Mouse (Mus musculus) brain, embryonic 14.5 days (tissue): ENCODE results near the gene Cask. TPM values are rescaled to one million over a fixed set of nuclear protein-coding genes. Genes with fewer than 3 reads are reported as not detected.

Experiments used
- DNase-seq: peaks from one replicate; pipeline ENCODE4 v3.0.0-alpha.2; 2011; ENCODE audit warnings: low read depth
- CTCF ChIP-seq: fragments of 200-500 bp; IDR thresholded peaks from 2 replicates; pipeline ENCODE4 v1.5.1; 2012; ENCODE audit warnings: inconsistent platforms, mild to moderate bottlenecking, moderate library complexity, borderline replicate concordance; ENCODE audit not compliant: insufficient read depth, insufficient read length; ENCODE audit errors: extremely low read depth
- POLR2A ChIP-seq: fragments of 200-500 bp; IDR thresholded peaks from 2 replicates; pipeline ENCODE4 v1.6.1; 2012; ENCODE audit warnings: mild to moderate bottlenecking, inconsistent platforms, borderline replicate concordance; ENCODE audit not compliant: poor library complexity, insufficient read depth, insufficient read length, severe bottlenecking; ENCODE audit errors: extremely low read depth
- polyA plus RNA-seq: library from polyadenylated mRNA; depleted of rRNA; stranded (reverse); fragments of >200 nt; gene quantifications from 2 replicates; pipeline ENCODE4 v1.2.3, GENCODE M21; 2012

Cask gene
- polyA plus RNA-seq, 1 experiment = 68.8 TPM

DNA sequence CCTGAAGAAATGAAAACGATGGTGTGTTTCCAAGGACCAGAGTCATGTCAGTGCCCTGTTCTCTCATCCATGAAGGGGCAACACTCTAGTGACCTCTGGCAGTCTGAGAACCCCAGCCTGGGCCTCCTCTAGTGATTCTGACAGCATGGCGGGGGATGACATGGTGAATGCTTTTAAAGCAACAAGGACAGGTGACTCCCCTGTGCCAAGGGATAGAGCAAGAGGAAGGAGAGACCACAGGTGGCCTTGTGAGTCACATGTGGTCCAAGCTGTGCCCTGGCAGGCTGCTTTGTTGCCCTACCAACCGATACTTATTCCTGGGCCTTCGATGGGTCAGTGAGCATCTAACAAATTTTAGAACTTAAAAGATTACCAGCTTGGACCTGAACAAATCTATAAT, 330.6 kb downstream of the Cask start:
- TF ChIP-seq CTCF = no peak
- DNase-seq = no peak

DNA sequence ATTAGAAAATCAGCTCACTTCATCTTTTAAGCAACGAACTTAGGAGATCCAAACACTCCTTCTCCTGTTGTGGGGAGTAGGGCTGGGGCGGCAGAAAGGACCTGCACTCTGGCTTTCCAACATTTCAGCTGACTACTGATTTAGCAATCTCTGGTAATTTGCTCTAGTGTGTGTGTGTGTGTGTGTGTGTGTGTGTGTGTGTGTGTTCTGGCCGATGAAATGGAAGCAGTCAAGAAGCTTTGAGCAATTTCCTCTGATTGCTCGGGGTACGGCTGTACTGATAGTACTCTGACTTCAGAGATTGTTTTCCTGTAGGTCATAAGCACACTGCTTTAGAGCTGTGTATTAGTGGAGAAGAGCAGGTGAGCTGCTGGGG, 331.8 kb downstream of the Cask start:
- DNase-seq = no peak
- TF ChIP-seq POLR2A (no peak), CTCF (no peak)

DNA sequence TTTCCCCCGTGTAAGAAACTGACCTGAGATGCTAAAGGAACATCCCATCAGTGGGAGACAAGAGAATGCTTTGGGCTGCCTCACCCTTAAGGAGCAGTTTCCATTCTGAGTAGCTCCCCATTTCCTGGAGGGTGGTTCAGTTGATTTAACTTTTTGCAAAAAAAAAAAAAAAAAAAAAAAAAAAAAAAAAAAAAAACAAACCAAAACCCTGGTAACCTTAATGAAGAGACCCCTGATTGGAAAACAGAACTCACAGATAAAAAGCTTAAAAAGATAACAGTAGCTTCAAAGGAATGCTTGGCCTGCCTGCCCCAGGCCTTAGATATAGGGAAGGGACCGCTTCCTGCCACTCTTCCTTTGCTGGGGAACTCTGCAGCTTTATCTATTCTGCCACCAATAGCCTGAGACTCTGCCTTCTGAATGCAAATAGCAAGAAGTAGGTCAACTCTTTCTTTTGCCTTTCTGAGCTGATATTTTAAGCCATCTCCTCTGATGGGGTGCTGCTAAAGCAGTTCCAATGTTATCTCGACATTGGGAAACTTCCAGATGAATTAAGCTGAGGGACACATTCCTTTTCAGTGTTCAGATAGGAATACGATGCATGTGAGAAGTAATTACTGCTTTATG, 332.3 kb downstream of the Cask start:
- DNase-seq = no peak
- TF ChIP-seq POLR2A = no peak

DNA sequence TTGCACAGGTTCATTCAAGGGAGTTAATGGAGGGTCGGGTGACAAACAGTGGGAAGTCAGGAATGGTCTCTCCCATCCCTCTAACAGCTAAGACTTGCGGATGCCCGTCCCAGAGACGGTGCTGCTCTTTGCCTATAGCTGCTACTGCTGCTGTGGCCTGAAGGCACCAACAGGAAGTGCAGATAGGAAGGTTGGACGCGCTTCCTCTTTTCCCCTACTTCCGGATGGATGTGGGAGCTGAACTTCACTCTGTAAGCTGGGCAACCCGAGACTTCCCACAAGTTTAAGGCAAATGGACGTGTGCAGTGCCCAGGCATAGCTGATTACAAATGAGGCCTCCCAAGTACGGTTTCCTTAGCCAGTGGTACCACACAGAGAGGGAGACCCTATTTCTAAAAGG, 333.1 kb downstream of the Cask start:
- TF ChIP-seq CTCF = no peak
- no peak for TF ChIP-seq POLR2A

DNA sequence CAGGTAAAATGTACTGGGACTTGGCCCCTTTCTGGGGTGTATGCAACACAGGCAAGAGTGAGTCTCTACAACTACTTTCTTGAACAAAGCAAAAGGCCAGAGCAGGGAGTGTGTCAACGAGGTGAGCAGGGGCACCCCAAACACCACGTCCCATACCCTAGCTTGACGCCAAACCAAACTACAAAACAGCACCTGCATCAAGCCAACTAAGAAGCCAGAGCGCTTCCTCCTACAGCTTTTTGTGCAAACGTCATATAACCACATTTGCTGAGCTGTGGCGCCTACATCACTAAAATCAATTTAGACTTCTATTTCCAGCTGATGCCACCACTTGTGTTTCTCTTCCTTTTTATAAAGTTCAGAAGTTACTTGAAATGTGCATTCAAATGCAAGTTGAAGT, 334.7 kb downstream of the Cask start:
- no peak for TF ChIP-seq CTCF
- TF ChIP-seq POLR2A = no peak
- no peak for DNase-seq

More for the DNA sequence above, 333.1 kb downstream of the Cask start:
- no peak for DNase-seq

DNA sequence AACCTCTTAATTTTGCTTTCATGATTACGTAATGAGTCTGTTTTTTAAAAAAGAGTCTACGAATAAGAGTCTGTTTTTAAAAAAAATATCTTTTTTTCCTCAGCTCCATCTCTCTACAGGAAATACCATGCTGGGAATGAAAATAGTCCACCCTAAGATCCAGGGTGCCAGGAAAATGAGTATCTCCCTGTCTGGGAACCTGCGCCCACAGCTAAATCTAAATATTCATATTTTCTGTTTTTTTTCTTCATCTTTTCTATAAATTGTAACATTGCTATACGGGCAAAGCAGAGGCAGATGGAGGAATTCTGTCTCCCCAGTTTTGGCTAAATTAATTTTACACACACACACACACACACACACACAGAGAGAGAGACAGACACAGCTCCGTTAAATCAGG, 337.3 kb downstream of the Cask start:
- TF ChIP-seq CTCF (no peak), POLR2A (no peak)
- DNase-seq = no peak

DNA sequence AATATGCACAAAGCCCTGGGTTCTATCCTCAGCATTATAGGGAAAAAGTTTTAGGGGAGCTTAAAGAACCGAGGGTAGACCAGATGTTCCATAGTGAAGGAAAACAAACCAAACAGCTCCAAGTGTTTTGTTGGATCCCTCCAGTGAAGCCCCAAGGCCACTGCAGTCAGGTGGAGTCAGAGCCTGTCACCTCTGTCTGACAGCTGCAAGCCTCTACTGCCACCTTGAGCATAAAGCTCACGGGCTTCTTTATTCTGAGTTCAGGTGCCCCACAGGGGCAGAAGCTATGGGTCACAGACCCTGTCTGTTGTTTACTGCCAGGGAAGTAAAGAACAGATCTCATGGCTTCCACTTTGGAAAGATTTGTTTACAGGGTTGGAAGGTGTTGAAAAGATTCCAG, 338.0 kb downstream of the Cask start:
- TF ChIP-seq POLR2A (no peak), CTCF (no peak)
- DNase-seq = no peak

DNA sequence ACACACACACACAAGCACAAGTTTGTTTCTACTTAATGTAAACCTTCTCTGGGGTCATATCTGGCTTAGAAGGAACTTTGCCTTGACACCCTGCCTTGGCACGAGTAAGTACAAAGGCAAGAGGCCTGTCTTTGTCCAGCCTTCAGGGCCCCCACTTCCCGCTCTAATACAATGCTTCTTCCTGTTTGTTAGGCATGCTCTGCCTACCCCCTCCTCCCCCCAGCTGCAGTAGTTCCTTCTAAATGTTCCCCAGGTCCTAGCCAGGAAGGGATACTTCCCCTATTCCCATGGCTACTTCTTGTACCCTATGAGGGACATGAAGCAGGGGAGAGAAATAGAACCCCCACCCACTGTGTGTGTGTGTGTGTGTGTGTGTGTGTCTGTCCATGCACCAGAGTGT, 344.8 kb downstream of the Cask start:
- DNase-seq = no peak
- TF ChIP-seq CTCF (no peak), POLR2A (no peak)

DNA sequence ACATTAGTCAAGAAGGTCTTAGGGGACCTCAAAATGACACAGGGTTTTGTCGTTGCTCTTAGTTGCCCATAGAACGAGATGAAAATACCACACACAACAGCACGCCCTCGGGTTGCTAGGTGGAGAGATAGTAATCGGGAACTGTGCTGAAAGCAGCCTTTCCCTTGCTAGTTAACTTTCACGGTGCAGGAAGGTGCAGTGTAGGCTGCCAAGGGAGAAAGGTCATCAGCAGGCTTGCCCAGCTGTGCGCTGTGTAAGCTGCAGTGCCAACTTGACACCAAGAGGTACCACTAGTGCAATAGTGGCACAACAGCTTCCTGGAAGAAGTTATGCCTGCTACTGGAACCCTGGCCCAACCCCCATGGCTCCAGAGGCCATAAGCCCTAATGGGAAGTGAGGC, 346.8 kb downstream of the Cask start:
- no peak for DNase-seq
- no peak for TF ChIP-seq CTCF

DNA sequence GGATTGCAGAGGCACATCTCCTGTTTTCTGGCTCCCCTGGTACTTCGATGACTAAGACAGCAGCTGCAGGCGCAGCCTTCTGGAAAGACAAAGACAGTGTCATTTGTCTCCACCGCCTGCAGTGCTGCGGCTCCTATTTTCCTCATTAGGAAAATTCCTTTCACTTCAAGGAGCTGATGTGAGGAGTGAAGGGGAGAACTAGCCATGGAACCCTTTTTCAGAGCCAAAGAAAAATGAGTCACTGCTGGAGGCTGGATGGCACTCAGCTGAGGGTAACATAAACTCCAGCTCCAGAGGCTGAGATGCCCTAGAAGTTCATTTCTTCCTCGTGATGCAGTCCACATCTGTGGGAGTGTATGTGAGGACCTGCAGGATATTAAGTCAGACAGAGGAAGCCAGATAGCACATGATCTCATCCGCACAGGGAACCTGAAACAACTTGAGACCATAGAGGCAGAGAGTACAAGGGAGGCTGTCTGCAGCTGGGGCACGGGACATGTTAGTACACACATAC, 348.2 kb downstream of the Cask start:
- TF ChIP-seq POLR2A (no peak), CTCF (no peak)
- DNase-seq = peak; percentile 77

DNA sequence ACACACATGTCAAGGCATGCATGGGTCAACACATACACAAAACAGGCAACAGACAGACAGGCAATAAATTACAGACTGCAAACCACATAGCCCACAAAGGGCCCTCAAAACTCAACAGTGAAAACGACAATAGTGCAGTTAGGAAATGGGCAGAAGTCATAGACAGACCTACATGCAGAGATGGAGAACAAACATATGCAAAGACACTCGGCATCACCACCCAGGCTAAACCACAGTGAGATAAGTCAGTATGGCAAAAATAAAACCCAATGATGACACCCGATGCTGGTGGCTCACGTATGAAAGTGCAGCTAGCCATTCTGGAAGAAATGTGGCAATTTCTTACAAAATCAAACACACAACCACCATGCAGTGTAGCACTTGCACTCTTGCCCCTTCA, 350.9 kb downstream of the Cask start:
- TF ChIP-seq POLR2A (no peak), CTCF (no peak)
- no peak for DNase-seq

DNA sequence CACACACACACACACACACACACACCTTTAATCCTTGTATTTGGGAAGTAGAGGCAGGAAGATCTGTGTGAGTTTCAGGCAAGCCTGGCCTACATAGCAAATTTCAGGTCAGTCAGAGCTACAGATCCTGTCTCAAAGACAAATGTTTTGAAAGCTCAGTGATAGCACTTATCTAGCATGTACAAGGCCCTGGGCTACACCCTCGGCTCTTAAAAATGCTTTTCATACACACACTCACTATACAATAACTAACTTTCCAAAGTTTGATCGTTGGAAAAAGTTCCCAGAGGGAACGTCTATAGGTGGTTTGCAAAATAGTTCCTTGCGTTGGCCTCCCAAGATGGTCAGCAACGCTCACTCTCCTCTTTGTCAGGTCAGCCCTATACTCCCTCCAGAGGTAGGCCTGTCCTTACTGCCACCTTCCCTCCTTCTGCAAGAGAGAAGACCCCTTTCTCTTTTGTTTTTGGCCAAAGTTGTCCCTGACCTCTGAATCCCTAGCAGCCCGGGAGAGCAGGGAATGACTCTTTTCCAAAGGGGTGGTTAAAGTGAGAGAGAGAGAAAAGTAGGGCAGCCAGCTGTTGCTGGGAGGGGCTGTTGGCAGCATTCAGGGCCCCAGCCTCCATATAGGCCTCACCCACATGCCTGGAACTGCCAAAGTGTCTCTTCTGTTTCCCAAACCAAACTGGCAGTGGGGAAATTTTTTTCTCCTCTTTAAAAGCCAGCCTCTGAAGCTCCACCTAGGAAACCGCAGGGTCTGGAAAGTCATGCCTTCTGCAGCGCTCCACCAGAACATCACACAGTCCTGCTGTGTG, 356.1 kb downstream of the Cask start:
- TF ChIP-seq POLR2A (no peak), CTCF (no peak)
- no peak for DNase-seq
